Mouse (Mus musculus): ENCODE data around the gene Gm4565. TPM values are rescaled to one million over a fixed set of nuclear protein-coding genes. Genes with fewer than 3 reads are reported as not detected.

The Gm4565 gene
- total RNA-seq (2023) = not detected in 2 replicates

GRCm38 (mm10) chr7:22588027-22588426, at the start of gene Gm4565:
TSS of gene Gm4565 (minus strand) at chr7:22588127.

GRCm38 (mm10) chr7:22565243-22565642, 22.7 kb downstream of the Gm4565 start, which contains the start of gene Gm4201:
TSS of gene Gm4201 (minus strand) at chr7:22565343.

GRCm38 (mm10) chr7:22534787-22535186, 53.1 kb downstream of the Gm4565 start, which contains the start of gene Gm8677:
TSS of gene Gm8677 (minus strand) at chr7:22534887.

Other genes with a start within 250 kb of the Gm4565 start
- not detected in 2 replicates for gene Gm8660, start 217.1 kb downstream of the Gm4565 start, total RNA-seq (2023)
- gene Vmn1r148, start 174.5 kb downstream of the Gm4565 start, total RNA-seq (2023) = not detected in 2 replicates
- gene Vmn1r149, start 149.9 kb downstream of the Gm4565 start, total RNA-seq (2023) = not detected in 2 replicates
- gene Gm10665, start 124.1 kb downstream of the Gm4565 start, total RNA-seq (2023) = not detected in 2 replicates
- not detected in 2 replicates for gene Vmn1r151, start 88.4 kb downstream of the Gm4565 start, total RNA-seq (2023)
- gene Vmn1r152, start 65.2 kb downstream of the Gm4565 start, total RNA-seq (2023) = not detected in 2 replicates
- gene Gm8677, start 53.2 kb downstream of the Gm4565 start, total RNA-seq (2023) = not detected in 2 replicates
- gene Gm4201, start 22.8 kb downstream of the Gm4565 start, total RNA-seq (2023) = not detected in 2 replicates
- gene Vmn1r155, start 69.9 kb upstream of the Gm4565 start, total RNA-seq (2023) = not detected in 2 replicates
- gene Gm8693, start 104.2 kb upstream of the Gm4565 start, total RNA-seq (2023) = not detected in 2 replicates
- gene Gm4567, start 131.6 kb upstream of the Gm4565 start, total RNA-seq (2023) = not detected in 2 replicates
- not detected in 2 replicates for gene Vmn1r157, start 173.6 kb upstream of the Gm4565 start, total RNA-seq (2023)
- not detected in 2 replicates for gene Vmn1r158, start 202.7 kb upstream of the Gm4565 start, total RNA-seq (2023)